Mouse (Mus musculus): ENCODE results near the gene Tulp2.

DNA sequence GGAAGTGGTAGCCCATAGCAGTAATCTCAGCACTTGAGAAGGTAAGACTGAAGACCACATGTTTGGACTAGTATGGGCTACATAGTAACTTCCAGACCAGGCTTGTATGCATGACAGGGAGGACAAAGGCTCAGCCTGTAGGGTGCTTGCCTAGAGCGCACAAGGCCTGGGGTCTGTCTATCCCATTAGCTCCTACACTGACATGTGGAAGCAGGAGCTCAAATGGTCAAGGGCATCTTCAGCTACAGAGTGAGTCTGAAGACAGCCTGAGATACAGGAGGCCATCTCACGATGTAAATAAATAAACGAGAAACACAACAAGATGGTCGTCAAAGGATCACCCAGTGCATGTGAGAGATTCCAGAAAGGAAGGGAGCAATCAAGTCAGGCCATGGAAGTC, 19.4 kb upstream of the Tulp2 start:
- TF ChIP-seq CTCF (IDR thresholded peaks at IDR 0.05; ENCODE audit: low read depth, low read length) (no peak), POLR2A (IDR thresholded peaks at IDR 0.05; ENCODE audit: borderline replicate concordance, low read depth, low read length) (no peak)

All from bone marrow macrophage, adult 2 months (primary cell).